Mouse (Mus musculus): ENCODE results near the gene Tom1l1.
"Not testable (repeated sequence)": the region's sequence is repeated elsewhere in the genome, so short reads cannot be mapped to it uniquely, and the experiment has no call there.

Gene Tom1l1

GRCm38 (mm10) chr11:90687460-90688416, at the start of gene Tom1l1:
Gene Tom1l1, minus strand, starts transcription at chr11:90688366.
- in situ Hi-C loops (cut with MboI; ENCODE audit: unreplicated experiment in 2 of 2) = no loop called here

- in situ Hi-C loops (cut with MboI; ENCODE audit: unreplicated experiment in 2 of 2) = no loop called here
These were observed 45.4 kb upstream of the Tom1l1 start for GRCm38 (mm10) chr11:90733575-90733974.

GRCm38 (mm10) chr11:90727354-90728125, 39.4 kb upstream of the Tom1l1 start:
- in situ Hi-C loops (cut with MboI; ENCODE audit: unreplicated experiment in 2 of 2) = no loop called here

- in situ Hi-C loops (cut with MboI; ENCODE audit: unreplicated experiment in 2 of 2) = no loop called here
These were observed 38.6 kb upstream of the Tom1l1 start for GRCm38 (mm10) chr11:90726730-90727129.

GRCm38 (mm10) chr11:90722304-90722703, 34.1 kb upstream of the Tom1l1 start:
- in situ Hi-C loops (cut with MboI; ENCODE audit: unreplicated experiment in 2 of 2) = no loop called here

- in situ Hi-C loops (cut with MboI; ENCODE audit: unreplicated experiment in 2 of 2) = no loop called here
These were observed 29.6 kb upstream of the Tom1l1 start for GRCm38 (mm10) chr11:90717719-90718118.

- in situ Hi-C loops (cut with MboI; ENCODE audit: unreplicated experiment in 2 of 2) = no loop called here
These were observed 23.4 kb upstream of the Tom1l1 start for GRCm38 (mm10) chr11:90711596-90711995.

GRCm38 (mm10) chr11:90707134-90707533, 19.0 kb upstream of the Tom1l1 start:
- in situ Hi-C loops (cut with MboI; ENCODE audit: unreplicated experiment in 2 of 2) = not testable (repeated sequence)

GRCm38 (mm10) chr11:90697480-90698240, 9.5 kb upstream of the Tom1l1 start:
- in situ Hi-C loops (cut with MboI; ENCODE audit: unreplicated experiment in 2 of 2) = no loop called here

GRCm38 (mm10) chr11:90695811-90696210, 7.6 kb upstream of the Tom1l1 start:
- in situ Hi-C loops (cut with MboI; ENCODE audit: unreplicated experiment in 2 of 2) = no loop called here

- in situ Hi-C loops (cut with MboI; ENCODE audit: unreplicated experiment in 2 of 2) = no loop called here
These were observed 6.0 kb upstream of the Tom1l1 start for GRCm38 (mm10) chr11:90694206-90694605.

GRCm38 (mm10) chr11:90690361-90690760, 2.2 kb upstream of the Tom1l1 start:
- in situ Hi-C loops (cut with MboI; ENCODE audit: unreplicated experiment in 2 of 2) = no loop called here

- in situ Hi-C loops (cut with MboI; ENCODE audit: unreplicated experiment in 2 of 2) = no loop called here
These were observed 1.1 kb downstream of the Tom1l1 start for GRCm38 (mm10) chr11:90687040-90687439.

- in situ Hi-C loops (cut with MboI; ENCODE audit: unreplicated experiment in 2 of 2) = no loop called here
These were observed 1.7 kb downstream of the Tom1l1 start for GRCm38 (mm10) chr11:90686287-90687025.

GRCm38 (mm10) chr11:90685196-90685595, 3.0 kb downstream of the Tom1l1 start:
- in situ Hi-C loops (cut with MboI; ENCODE audit: unreplicated experiment in 2 of 2) = no loop called here

- in situ Hi-C loops (cut with MboI; ENCODE audit: unreplicated experiment in 2 of 2) = no loop called here
These were observed 3.4 kb downstream of the Tom1l1 start for GRCm38 (mm10) chr11:90684765-90685164.

- in situ Hi-C loops (cut with MboI; ENCODE audit: unreplicated experiment in 2 of 2) = no loop called here
These were observed 7.0 kb downstream of the Tom1l1 start for GRCm38 (mm10) chr11:90681171-90681570.

GRCm38 (mm10) chr11:90678582-90678981, 9.6 kb downstream of the Tom1l1 start:
- in situ Hi-C loops (cut with MboI; ENCODE audit: unreplicated experiment in 2 of 2) = no loop called here

- in situ Hi-C loops (cut with MboI; ENCODE audit: unreplicated experiment in 2 of 2) = no loop called here
These were observed 10.3 kb downstream of the Tom1l1 start for GRCm38 (mm10) chr11:90677771-90678288.

- in situ Hi-C loops (cut with MboI; ENCODE audit: unreplicated experiment in 2 of 2) = no loop called here
These were observed 11.1 kb downstream of the Tom1l1 start for GRCm38 (mm10) chr11:90677027-90677426.

Measured in v-Abl transformed pro-B cells (cell line).